10 mouse cellular contexts compared by ENCODE assay signal in the genomic region with DNA sequence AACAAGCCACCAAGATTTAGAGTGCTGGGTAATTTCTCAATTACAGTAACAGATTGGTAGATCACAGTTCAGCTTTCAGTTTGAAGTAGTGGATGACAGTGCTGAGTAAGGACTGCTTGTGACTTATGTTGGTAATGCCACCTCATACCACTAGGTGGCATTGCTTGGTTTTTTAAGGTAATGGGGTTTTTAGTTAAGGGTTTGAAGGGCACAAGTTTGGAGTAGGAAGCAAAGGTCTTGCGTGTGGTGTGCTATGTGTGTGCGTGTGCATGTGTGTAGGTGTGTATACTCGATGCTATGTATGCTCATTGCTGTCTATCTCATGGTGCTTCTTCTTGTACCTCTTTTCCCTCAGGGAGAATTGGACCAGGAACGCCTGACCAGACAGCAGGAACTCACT. TPM values are rescaled to one million over a fixed set of nuclear protein-coding genes. Genes with fewer than 3 reads are reported as not detected.
DNase-seq lines count a peak whose midpoint lies in the region; ATAC-seq and TF ChIP-seq lines count a peak whose summit lies in the region.
"Had no signal": no experiment of that assay in that cellular context is flagged by ENCODE, and none has a peak within 500 bp of the region (broad histone marks: within the 10 kb centered on the region; RNA-seq: fewer than 3 reads in every experiment).

No protein-coding gene starts in this region.

- H3K4me1 ChIP-seq in heart, embryonic 11.5 days (ENCODE audit: control insufficient read depth, insufficient read depth, low read length), result no peaks in the 10 kb centered on the region
- no peaks in the 10 kb centered on the region for H3K4me1 ChIP-seq in thymus, adult 2 months (replicated peaks; ENCODE audit: control insufficient read depth, insufficient read depth, low read length)
- H3K4me1 ChIP-seq in forebrain, embryonic 11.5 days (replicated peaks; ENCODE audit: control insufficient read depth, insufficient read depth, low read length), result no peaks in the 10 kb centered on the region
- H3K4me1 ChIP-seq: embryonic facial prominence, embryonic 12.5 days; limb, embryonic 15.5 days had no signal

- H3K4me2 ChIP-seq in heart, embryonic 11.5 days, result no peak overlapping the region
- no peak overlapping the region for H3K4me2 ChIP-seq in forebrain, embryonic 11.5 days (ENCODE audit: low read depth, low read length, severe bottlenecking)
- H3K4me2 ChIP-seq: embryonic facial prominence, embryonic 12.5 days; limb, embryonic 15.5 days had no signal

- no peak for TF ChIP-seq POLR2A in thymus, adult 2 months (IDR thresholded peaks at IDR 0.05; ENCODE audit: control insufficient read depth, extremely low read depth, insufficient read depth, low read length, poor library complexity)

- no peak overlapping the region for H3K4me3 ChIP-seq in heart, embryonic 11.5 days (ENCODE audit: low read depth, low read length)
- H3K4me3 ChIP-seq in thymus, adult 2 months (ENCODE audit: control insufficient read depth, insufficient read depth, low read length), result no peak overlapping the region
- no peak overlapping the region for H3K4me3 ChIP-seq in forebrain, embryonic 11.5 days (ENCODE audit: low read depth, low read length)
- H3K4me3 ChIP-seq: embryonic facial prominence, embryonic 12.5 days; limb, embryonic 15.5 days had no signal

- no peak overlapping the region for H3K27ac ChIP-seq in heart, embryonic 11.5 days (ENCODE audit: low read depth, low read length)
- H3K27ac ChIP-seq in thymus, adult 2 months (ENCODE audit: control insufficient read depth, insufficient read depth, low read length), result no peak overlapping the region
- no peak overlapping the region for H3K27ac ChIP-seq in forebrain, embryonic 11.5 days (ENCODE audit: low read depth, low read length)
- H3K27ac ChIP-seq: embryonic facial prominence, embryonic 12.5 days; limb, embryonic 15.5 days had no signal

- peaks cover 21% of the 10 kb centered on the region for H3K36me3 ChIP-seq in heart, embryonic 11.5 days (ENCODE audit: control insufficient read depth, insufficient read depth, low read length)
- H3K36me3 ChIP-seq in thymus, adult 2 months (ENCODE audit: control insufficient read depth, insufficient read depth, low read length), result peaks cover 29% of the 10 kb centered on the region
- H3K36me3 ChIP-seq in forebrain, embryonic 11.5 days (ENCODE audit: control insufficient read depth, insufficient read depth, low read length), result no peaks in the 10 kb centered on the region; the same call in 1 of the 2 replicates

- H3K27me3 ChIP-seq in heart, embryonic 11.5 days (ENCODE audit: control insufficient read depth, insufficient read depth, low read length), result no peaks in the 10 kb centered on the region
- no peaks in the 10 kb centered on the region for H3K27me3 ChIP-seq in thymus, adult 2 months (ENCODE audit: control insufficient read depth, insufficient read depth, low read length)
- no peaks in the 10 kb centered on the region for H3K27me3 ChIP-seq in forebrain, embryonic 11.5 days (ENCODE audit: control insufficient read depth, insufficient read depth, low read length)
- H3K27me3 ChIP-seq: embryonic facial prominence, embryonic 12.5 days; limb, embryonic 15.5 days had no signal

- intact Hi-C loops in heart, postnatal 10 days (cut with DNase I), result no loop called here

- peak; percentile 15 to 27 for DNase-seq in heart, postnatal 10 days
- peak; percentile 27 for DNase-seq in thymus, adult 2 months
- DNase-seq in thymus, postnatal 36 days, result no peak
- peak; percentile 72 for DNase-seq in embryo, embryonic 10.5 days (ENCODE audit: low spot score)
- DNase-seq in naive thymus-derived CD4-positive, alpha-beta T cell, adult 2 months (ENCODE audit: low read depth), result peak; percentile 85
- no peak for DNase-seq in forebrain, embryonic 11.5 days (ENCODE audit: low spot score)
- DNase-seq in right cerebral cortex, postnatal 25 days, result no peak

- H3K9me3 ChIP-seq in heart, embryonic 11.5 days (replicated peaks; ENCODE audit: control insufficient read depth, low read length), result no peaks in the 10 kb centered on the region
- no peaks in the 10 kb centered on the region for H3K9me3 ChIP-seq in forebrain, embryonic 11.5 days (ENCODE audit: control insufficient read depth, low read length)
- H3K9me3 ChIP-seq: embryonic facial prominence, embryonic 12.5 days; limb, embryonic 15.5 days had no signal

- ATAC-seq in heart, embryonic 11.5 days (replicated peaks; ENCODE audit: insufficient number of reproducible peaks, low FRiP score, low TSS enrichment), result no peak
- ATAC-seq in forebrain, embryonic 11.5 days (replicated peaks; ENCODE audit: low FRiP score), result no peak

- WGBS in heart, embryonic 11.5 days (ENCODE audit: insufficient replicate concordance), result 88% methylated on average over 4 of the region's 4 CpGs
- 80% methylated on average over 4 of the region's 4 CpGs for WGBS in thymus, adult 2 months
- 92% methylated on average over 4 of the region's 4 CpGs for WGBS in forebrain, embryonic 11.5 days

- H3K9ac ChIP-seq in heart, embryonic 11.5 days (ENCODE audit: low read depth, low read length), result no peak overlapping the region
- no peak overlapping the region for H3K9ac ChIP-seq in forebrain, embryonic 11.5 days (ENCODE audit: low read length)
- H3K9ac ChIP-seq: embryonic facial prominence, embryonic 12.5 days; limb, embryonic 15.5 days had no signal

- no peak for TF ChIP-seq CTCF in thymus, adult 2 months (IDR thresholded peaks at IDR 0.05; ENCODE audit: borderline replicate concordance, control insufficient read depth, extremely low read depth, insufficient read depth, low read length, poor library complexity)

RNA-seq across cellular contexts. Expression of a gene that starts 24.2 kb away (rescaled TPM):
- not detected for total RNA-seq in heart, postnatal 10 days (2021)
- 0.37 and 0.54 TPM in 2 replicates for polyA plus RNA-seq in heart, embryonic 11.5 days (2014; fragmentation: Nextera tagmentation; extraction: Ambion mirVana)
- not detected in 2 replicates for polyA plus RNA-seq in thymus, adult 2 months (2012; rRNA removed)
- 0.68 and 1.2 TPM in 2 replicates for polyA plus RNA-seq in forebrain, embryonic 11.5 days (2014; fragmentation: Nextera tagmentation; extraction: Ambion mirVana)

RNA-seq across cellular contexts. Expression of a gene that starts 51.3 kb away (rescaled TPM):
- not detected for total RNA-seq in heart, postnatal 10 days (2021)
- not detected in 2 replicates for polyA plus RNA-seq in heart, embryonic 11.5 days (2014; fragmentation: Nextera tagmentation; extraction: Ambion mirVana)
- 0.30 and 0.52 TPM in 2 replicates for polyA plus RNA-seq in thymus, adult 2 months (2012; rRNA removed)
- not detected in 2 replicates for polyA plus RNA-seq in forebrain, embryonic 11.5 days (2014; fragmentation: Nextera tagmentation; extraction: Ambion mirVana)

Comparison
In these comparisons a context has a peak if more than half of its experiments do, and no peak if none do; other contexts are left out.
1. DNase-seq: peak in heart, postnatal 10 days (2 of 2), thymus, adult 2 months (single experiment), embryo, embryonic 10.5 days (single experiment) and naive thymus-derived CD4-positive, alpha-beta T cell, adult 2 months (single experiment); none in thymus, postnatal 36 days (0 of 2), forebrain, embryonic 11.5 days (single experiment) and right cerebral cortex, postnatal 25 days (single experiment).